9 mouse cellular contexts compared by ENCODE assay signal in the genomic region with DNA sequence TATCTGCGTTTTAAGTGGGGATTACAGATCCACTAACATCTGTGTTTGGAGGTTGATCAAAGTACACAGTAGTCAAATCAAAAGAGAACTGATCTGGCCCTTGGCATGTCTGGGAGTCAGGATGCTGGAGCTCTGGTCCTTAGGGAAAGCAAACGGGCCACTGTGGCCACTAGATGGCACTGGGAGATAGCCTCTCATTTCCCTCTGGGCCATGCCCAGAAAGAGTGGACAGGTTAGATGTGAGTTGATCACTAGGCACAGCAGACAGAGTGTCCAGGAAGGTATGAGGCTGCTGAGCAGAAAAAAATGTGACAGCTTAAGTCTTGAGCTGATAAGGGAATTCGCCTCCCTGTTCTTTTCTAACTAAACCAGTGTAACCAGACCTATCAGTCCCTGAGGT. TPM values are rescaled to one million over a fixed set of nuclear protein-coding genes. Genes with fewer than 3 reads are reported as not detected.
DNase-seq lines count a peak whose midpoint lies in the region; ATAC-seq lines count a peak whose summit lies in the region.
"Had no signal": no experiment of that assay in that cellular context is flagged by ENCODE, and none has a peak within 500 bp of the region (broad histone marks: within the 10 kb centered on the region; RNA-seq: fewer than 3 reads in every experiment).

No protein-coding gene starts in this region.

- no peak overlapping the region for H3K27ac ChIP-seq in heart, embryonic 10.5 days
- H3K27ac ChIP-seq in embryonic facial prominence, embryonic 10.5 days (replicated peaks): no peak overlapping the region
- no peak overlapping the region for H3K27ac ChIP-seq in midbrain, embryonic 15.5 days
- H3K27ac ChIP-seq: liver, embryonic 15.5 days had no signal

- H3K9ac ChIP-seq in midbrain, embryonic 15.5 days: no peak overlapping the region
- H3K9ac ChIP-seq: liver, embryonic 15.5 days had no signal

- peak; percentile 48 for DNase-seq in heart, adult 8-10 months (ENCODE audit: low spot score)
- no peak for DNase-seq in heart, embryonic 10.5 days (ENCODE audit: low spot score)
- DNase-seq in adrenal gland, adult 2 months: peak; percentile 71
- DNase-seq in embryonic facial prominence, embryonic 10.5 days (ENCODE audit: low spot score): peak; percentile 58
- DNase-seq in heart, postnatal 4 days: peak; percentile 76
- DNase-seq in left cerebral cortex, adult 11 months (ENCODE audit: low spot score): peak; percentile 56
- DNase-seq in thymus, postnatal 36 days: peak; percentile 26 to 33

- ATAC-seq in midbrain, embryonic 15.5 days (replicated peaks): peak; percentile 30; the same call in 1 of the 2 replicates

- no peaks in the 10 kb centered on the region for H3K9me3 ChIP-seq in heart, embryonic 10.5 days
- H3K9me3 ChIP-seq in embryonic facial prominence, embryonic 10.5 days: no peaks in the 10 kb centered on the region
- no peaks in the 10 kb centered on the region for H3K9me3 ChIP-seq in midbrain, embryonic 15.5 days
- H3K9me3 ChIP-seq: liver, embryonic 15.5 days had no signal

- H3K4me3 ChIP-seq in heart, embryonic 10.5 days: no peak overlapping the region
- H3K4me3 ChIP-seq in embryonic facial prominence, embryonic 10.5 days: no peak overlapping the region
- H3K4me3 ChIP-seq in midbrain, embryonic 15.5 days: no peak overlapping the region
- H3K4me3 ChIP-seq: liver, embryonic 15.5 days had no signal

- 10% methylated on average over 3 of the region's 3 CpGs for WGBS in heart, embryonic 10.5 days
- 12% methylated on average over 3 of the region's 3 CpGs for WGBS in embryonic facial prominence, embryonic 10.5 days
- 16% methylated on average over 3 of the region's 3 CpGs for WGBS in midbrain, embryonic 15.5 days

- H3K4me2 ChIP-seq in midbrain, embryonic 15.5 days: no peak overlapping the region
- H3K4me2 ChIP-seq: liver, embryonic 15.5 days had no signal

- H3K27me3 ChIP-seq in heart, embryonic 10.5 days (ENCODE audit: insufficient read depth, poor library complexity, severe bottlenecking): no peaks in the 10 kb centered on the region
- no peaks in the 10 kb centered on the region for H3K27me3 ChIP-seq in embryonic facial prominence, embryonic 10.5 days (replicated peaks; ENCODE audit: low read depth, poor library complexity, severe bottlenecking)
- H3K27me3 ChIP-seq in midbrain, embryonic 15.5 days (replicated peaks): no peaks in the 10 kb centered on the region

- no peaks in the 10 kb centered on the region for H3K36me3 ChIP-seq in heart, embryonic 10.5 days
- H3K36me3 ChIP-seq in embryonic facial prominence, embryonic 10.5 days (replicated peaks): no peaks in the 10 kb centered on the region
- no peaks in the 10 kb centered on the region for H3K36me3 ChIP-seq in midbrain, embryonic 15.5 days (replicated peaks)
- H3K36me3 ChIP-seq: liver, embryonic 15.5 days had no signal

- H3K4me1 ChIP-seq in heart, embryonic 10.5 days: no peaks in the 10 kb centered on the region
- H3K4me1 ChIP-seq in embryonic facial prominence, embryonic 10.5 days: peaks cover 14% of the 10 kb centered on the region; the same call in 1 of the 2 replicates
- H3K4me1 ChIP-seq in midbrain, embryonic 15.5 days: no peaks in the 10 kb centered on the region
- H3K4me1 ChIP-seq: liver, embryonic 15.5 days had no signal

RNA-seq across cellular contexts. Expression of a gene that starts 6.1 kb away (rescaled TPM):
- 1 to 10 TPM in 2 of 4 experiments, under 1 TPM in 2; 0.87 to 2.8 (median 1.4) TPM for total RNA-seq in heart, adult 8-10 months (2022)
- polyA plus RNA-seq in heart, embryonic 10.5 days (2016; fragmentation: Nextera tagmentation; extraction: Ambion mirVana): 5.0 and 5.8 TPM in 2 replicates
- total RNA-seq in adrenal gland, adult 2 months (2021): 1 to 10 TPM; 1.8 to 2.2 TPM
- 1.4 and 2.1 TPM in 2 replicates for polyA plus RNA-seq in adrenal gland, adult 2 months (2012; rRNA removed)
- polyA plus RNA-seq in embryonic facial prominence, embryonic 10.5 days (2016; fragmentation: Nextera tagmentation; extraction: Ambion mirVana): 4.3 and 5.9 TPM in 2 replicates
- 10 to 100 TPM; 10.3 to 13.9 TPM for total RNA-seq in heart, postnatal 4 days (2021)
- 3.3 and 3.7 TPM in 2 replicates for polyA plus RNA-seq in midbrain, embryonic 15.5 days (2015; fragmentation: Nextera tagmentation; extraction: Ambion mirVana)

RNA-seq across cellular contexts. Expression of a gene that starts 15.5 kb away (rescaled TPM):
- total RNA-seq in heart, adult 8-10 months (2022): 1 to 10 TPM; 2.3 to 4.4 (median 2.9) TPM
- polyA plus RNA-seq in heart, embryonic 10.5 days (2016; fragmentation: Nextera tagmentation; extraction: Ambion mirVana): 1.7 and 2.3 TPM in 2 replicates
- total RNA-seq in adrenal gland, adult 2 months (2021): 10 to 100 TPM in 1 of 2 experiments, 1 to 10 TPM in 1; 5.8 to 11.3 TPM
- 9.2 and 9.3 TPM in 2 replicates for polyA plus RNA-seq in adrenal gland, adult 2 months (2012; rRNA removed)
- polyA plus RNA-seq in embryonic facial prominence, embryonic 10.5 days (2016; fragmentation: Nextera tagmentation; extraction: Ambion mirVana): 3.5 and 3.8 TPM in 2 replicates
- 1 to 10 TPM; 3.1 to 3.8 TPM for total RNA-seq in heart, postnatal 4 days (2021)
- polyA plus RNA-seq in midbrain, embryonic 15.5 days (2015; fragmentation: Nextera tagmentation; extraction: Ambion mirVana): 82.0 and 82.1 TPM in 2 replicates
